Mouse (Mus musculus) limb, embryonic 13.5 days (tissue): Measurements from ENCODE around the gene Ank2. TPM values are rescaled to one million over a fixed set of nuclear protein-coding genes. Genes with fewer than 3 reads are reported as not detected.

Source experiments
- ATAC-seq: fragments of 200-750 bp; cut with Nextera tagmentation; 2 replicates; pipeline ENCODE4 v1.8.0; 2017; ENCODE audit warnings: low read depth, moderate number of reproducible peaks, moderate TSS enrichment; ENCODE audit not compliant: low FRiP score
- H3K27ac ChIP-seq: fragments of 300-500 bp; sonication (generic); 2 replicates; pipeline ENCODE4 v1.5.1; 2015; ENCODE audit warnings: inconsistent platforms, mild to moderate bottlenecking, moderate library complexity
- H3K27me3 ChIP-seq: fragments of 300-500 bp; sonication (generic); 2 replicates; pipeline ENCODE4 v1.6.1; 2015; ENCODE audit warnings: mild to moderate bottlenecking, inconsistent platforms
- H3K36me3 ChIP-seq: fragments of 300-500 bp; sonication (generic); 2 replicates; pipeline ENCODE4 v1.6.1; 2015; ENCODE audit warnings: inconsistent platforms, mild to moderate bottlenecking, moderate library complexity
- H3K4me1 ChIP-seq: fragments of 300-500 bp; sonication (generic); 2 replicates; pipeline ENCODE4 v1.6.1; 2015; ENCODE audit warnings: inconsistent platforms
- H3K4me2 ChIP-seq: fragments of 300-500 bp; sonication (generic); replicated peaks from 2 replicates; pipeline ENCODE4 v1.6.1; 2015; ENCODE audit warnings: inconsistent platforms, mild to moderate bottlenecking, moderate library complexity
- H3K4me3 ChIP-seq: fragments of 300-500 bp; sonication (generic); 2 replicates; pipeline ENCODE4 v1.5.1; 2015; ENCODE audit warnings: moderate library complexity, mild to moderate bottlenecking, inconsistent platforms
- H3K9ac ChIP-seq: fragments of 300-500 bp; sonication (generic); 2 replicates; pipeline ENCODE4 v1.6.1; 2015; ENCODE audit warnings: mild to moderate bottlenecking, inconsistent platforms
- H3K9me3 ChIP-seq: fragments of 300-500 bp; sonication (generic); 2 replicates; pipeline ENCODE4 v1.6.1; 2016; ENCODE audit warnings: inconsistent platforms
- WGBS: fragments of 180-500 bp; shearing (Covaris S2); methylation state at CpG from one replicate; pipeline ENCODE4 v1.1.7; 2015; 5-methylcytosine and 5-hydroxymethylcytosine counted together
- polyA plus RNA-seq: library from polyadenylated mRNA; unstranded; fragments of >200 nt; fragmentation: Nextera tagmentation; extraction: Ambion mirVana; gene quantifications from 2 replicates; pipeline ENCODE4 v1.2.1, GENCODE M21; 2015

Gene Ank2
- polyA plus RNA-seq, 1 experiment from 2014 or later, result 32.4 TPM

GRCm38 (mm10) chr3:127294610-127295349 is 204.4 kb downstream of the Ank2 start:
- ATAC-seq, result no peak
- Histone ChIP-seq H3K4me1 (no peaks in the 10 kb centered on the region), H3K4me3 (no peak overlapping the region), H3K9me3 (no peaks in the 10 kb centered on the region), H3K4me2 (no peak overlapping the region), H3K27me3 (no peaks in the 10 kb centered on the region), H3K27ac (no peak overlapping the region), H3K36me3 (no peaks in the 10 kb centered on the region), H3K9ac (no peak overlapping the region)
- 88% methylated on average over 9 of the region's 9 CpGs for WGBS

DNA sequence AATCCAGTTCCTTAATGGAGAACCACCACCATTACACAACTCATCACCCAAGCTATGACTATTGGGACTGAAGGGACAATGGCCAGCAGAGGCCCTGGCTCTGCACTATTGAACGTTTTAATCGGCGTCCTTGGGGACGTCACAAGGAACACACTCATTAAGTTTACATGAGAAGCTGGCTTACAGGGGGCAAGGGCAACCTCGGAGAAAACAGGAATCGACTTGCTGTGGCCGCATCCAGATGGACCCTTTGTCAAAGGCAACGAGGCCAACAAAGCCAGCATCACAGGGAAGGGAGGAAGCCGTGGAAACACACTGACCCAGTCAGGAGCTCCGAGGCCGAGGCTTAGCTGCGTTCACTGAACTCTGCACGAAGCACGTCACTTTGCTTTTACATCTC is 205.1 kb downstream of the Ank2 start:
- 82% methylated on average over 14 of the region's 14 CpGs for WGBS
- no peaks in the 10 kb centered on the region for H3K27me3 ChIP-seq
- no peaks in the 10 kb centered on the region for H3K9me3 ChIP-seq
- no peak overlapping the region for H3K4me2 ChIP-seq
- H3K27ac ChIP-seq, result no peak overlapping the region
- no peaks in the 10 kb centered on the region for H3K36me3 ChIP-seq
- H3K4me3 ChIP-seq, result no peak overlapping the region
- H3K9ac ChIP-seq, result no peak overlapping the region
- H3K4me1 ChIP-seq, result no peaks in the 10 kb centered on the region
- no peak for ATAC-seq

DNA sequence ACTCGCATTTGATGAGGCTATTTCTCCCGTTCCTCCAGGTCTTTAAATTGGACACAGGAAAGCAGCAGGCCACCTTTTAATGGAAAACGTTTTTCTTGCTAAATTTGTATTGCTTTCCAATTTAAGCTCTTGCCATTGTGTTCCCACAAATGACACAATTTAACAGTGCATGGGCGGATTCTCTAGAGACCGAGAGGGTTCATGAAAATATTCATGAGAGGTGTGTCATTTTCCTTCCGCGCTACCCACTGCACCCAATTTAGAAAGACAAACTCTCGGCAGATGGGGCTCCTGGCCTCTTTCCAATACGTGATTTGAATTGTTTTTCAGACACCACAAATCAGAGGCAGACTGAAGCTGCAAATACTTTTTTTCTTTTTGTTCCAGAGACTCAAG is 205.7 kb downstream of the Ank2 start:
- H3K27me3 ChIP-seq, result no peaks in the 10 kb centered on the region
- H3K9ac ChIP-seq, result no peak overlapping the region
- no peak overlapping the region for H3K27ac ChIP-seq
- no peak for ATAC-seq
- WGBS, result 74% methylated on average over 9 of the region's 9 CpGs
- no peaks in the 10 kb centered on the region for H3K9me3 ChIP-seq
- H3K36me3 ChIP-seq, result no peaks in the 10 kb centered on the region
- no peaks in the 10 kb centered on the region for H3K4me1 ChIP-seq
- no peak overlapping the region for H3K4me2 ChIP-seq
- H3K4me3 ChIP-seq, result no peak overlapping the region

- Histone ChIP-seq H3K27ac (no peak overlapping the region), H3K4me2 (no peak overlapping the region), H3K4me3 (no peak overlapping the region), H3K9me3 (no peaks in the 10 kb centered on the region), H3K4me1 (no peaks in the 10 kb centered on the region), H3K36me3 (no peaks in the 10 kb centered on the region), H3K9ac (no peak overlapping the region), H3K27me3 (no peaks in the 10 kb centered on the region)
- 86% methylated on average over 10 of the region's 10 CpGs for WGBS
- ATAC-seq, result no peak
Measured at GRCm38 (mm10) chr3:127292864-127293478, 206.2 kb downstream of the Ank2 start.

- H3K36me3 ChIP-seq, result no peaks in the 10 kb centered on the region
- no peak for ATAC-seq
Measured at GRCm38 (mm10) chr3:127282277-127282676, 216.9 kb downstream of the Ank2 start.

GRCm38 (mm10) chr3:127281390-127281789 is 217.8 kb downstream of the Ank2 start:
- no peak overlapping the region for H3K4me3 ChIP-seq
- no peaks in the 10 kb centered on the region for H3K36me3 ChIP-seq
- no peaks in the 10 kb centered on the region for H3K4me1 ChIP-seq
- no peaks in the 10 kb centered on the region for H3K9me3 ChIP-seq
- no peak overlapping the region for H3K9ac ChIP-seq
- no peak overlapping the region for H3K4me2 ChIP-seq
- no peak overlapping the region for H3K27ac ChIP-seq
- H3K27me3 ChIP-seq, result no peaks in the 10 kb centered on the region
- WGBS, result 82% methylated on average over 3 of the region's 3 CpGs
- ATAC-seq, result no peak

More at GRCm38 (mm10) chr3:127282277-127282676, 216.9 kb downstream of the Ank2 start:
- H3K27me3 ChIP-seq, result no peaks in the 10 kb centered on the region
- no peak overlapping the region for H3K4me3 ChIP-seq
- 84% methylated on average over 5 of the region's 5 CpGs for WGBS
- H3K9ac ChIP-seq, result no peak overlapping the region
- no peak overlapping the region for H3K4me2 ChIP-seq
- H3K9me3 ChIP-seq, result no peaks in the 10 kb centered on the region
- H3K27ac ChIP-seq, result no peak overlapping the region
- no peaks in the 10 kb centered on the region for H3K4me1 ChIP-seq

DNA sequence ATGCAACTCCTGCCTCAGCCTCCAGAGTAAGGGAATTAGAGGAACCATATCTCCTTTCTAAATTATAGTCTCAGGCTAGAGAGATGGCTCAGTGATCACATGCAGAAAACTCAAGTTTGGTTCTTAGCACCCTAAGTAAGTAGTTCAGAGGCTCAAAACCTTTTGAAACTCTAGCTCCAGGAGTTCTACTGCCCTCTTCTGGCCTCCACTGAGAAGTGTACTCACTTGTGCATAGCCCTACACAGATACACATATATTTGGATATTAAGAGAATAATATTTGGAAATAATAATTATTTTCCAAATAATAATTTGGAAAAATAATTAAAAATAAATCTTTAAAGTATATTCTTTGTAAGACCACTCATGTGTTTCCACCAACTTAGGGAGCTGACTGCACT is 218.8 kb downstream of the Ank2 start:
- Histone ChIP-seq H3K9me3 (no peaks in the 10 kb centered on the region), H3K4me2 (no peak overlapping the region), H3K4me3 (no peak overlapping the region), H3K27me3 (no peaks in the 10 kb centered on the region), H3K36me3 (no peaks in the 10 kb centered on the region), H3K4me1 (no peaks in the 10 kb centered on the region), H3K27ac (no peak overlapping the region), H3K9ac (no peak overlapping the region)
- ATAC-seq, result no peak

GRCm38 (mm10) chr3:127275953-127276352 is 223.2 kb downstream of the Ank2 start:
- Histone ChIP-seq H3K4me1 (no peaks in the 10 kb centered on the region), H3K4me3 (no peak overlapping the region), H3K27me3 (no peaks in the 10 kb centered on the region), H3K9ac (no peak overlapping the region), H3K4me2 (no peak overlapping the region), H3K27ac (no peak overlapping the region), H3K36me3 (no peaks in the 10 kb centered on the region), H3K9me3 (no peaks in the 10 kb centered on the region)
- ATAC-seq, result no peak
- WGBS, result 86% methylated on average over 6 of the region's 6 CpGs

- Histone ChIP-seq H3K4me2 (no peak overlapping the region), H3K9ac (no peak overlapping the region), H3K4me1 (peaks cover 8% of the 10 kb centered on the region), H3K4me3 (no peak overlapping the region), H3K27ac (no peak overlapping the region), H3K27me3 (no peaks in the 10 kb centered on the region), H3K9me3 (no peaks in the 10 kb centered on the region), H3K36me3 (no peaks in the 10 kb centered on the region)
- WGBS, result 86% methylated on average over 12 of the region's 12 CpGs
- no peak for ATAC-seq
Measured at GRCm38 (mm10) chr3:127272801-127273200, 226.3 kb downstream of the Ank2 start.

- Histone ChIP-seq H3K9ac (no peak overlapping the region), H3K4me3 (no peak overlapping the region), H3K36me3 (no peaks in the 10 kb centered on the region), H3K4me2 (no peak overlapping the region), H3K9me3 (no peaks in the 10 kb centered on the region), H3K27me3 (no peaks in the 10 kb centered on the region), H3K4me1 (peaks cover 9% of the 10 kb centered on the region), H3K27ac (no peak overlapping the region)
- no peak for ATAC-seq
- 85% methylated on average over 14 of the region's 14 CpGs for WGBS
Measured at GRCm38 (mm10) chr3:127269616-127270015, 229.5 kb downstream of the Ank2 start.

DNA sequence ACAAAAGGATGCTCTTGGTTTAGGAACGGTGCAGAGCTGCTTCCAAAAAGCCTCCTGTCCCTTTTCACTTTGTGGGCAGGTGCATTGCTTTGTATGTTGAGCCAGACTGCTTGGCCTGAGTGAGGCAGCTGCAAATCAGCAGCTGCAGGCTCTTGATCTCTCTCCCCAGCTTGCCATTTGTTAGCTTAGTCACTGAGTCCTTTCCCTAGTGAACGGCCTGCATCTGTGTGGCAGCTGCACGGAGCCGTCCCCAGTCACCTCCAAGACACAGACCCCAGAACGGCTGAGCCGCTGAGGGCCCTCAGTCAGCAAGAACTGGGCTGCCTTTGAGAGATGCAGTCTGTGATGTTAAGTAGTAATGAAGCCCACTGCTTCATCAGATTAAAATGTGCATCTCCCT is 231.3 kb downstream of the Ank2 start:
- ATAC-seq, result peak; percentile 86
- H3K36me3 ChIP-seq, result no peaks in the 10 kb centered on the region
- 27% methylated on average over 6 of the region's 6 CpGs for WGBS
- H3K27ac ChIP-seq, result no peak overlapping the region; the same call in 1 of the 2 replicates
- no peak overlapping the region for H3K4me2 ChIP-seq
- H3K4me3 ChIP-seq, result no peak overlapping the region
- peaks cover 9% of the 10 kb centered on the region for H3K4me1 ChIP-seq
- H3K9ac ChIP-seq, result no peak overlapping the region
- H3K9me3 ChIP-seq, result no peaks in the 10 kb centered on the region
- H3K27me3 ChIP-seq, result no peaks in the 10 kb centered on the region

- Histone ChIP-seq H3K4me3 (no peak overlapping the region), H3K27ac (no peak overlapping the region), H3K9me3 (no peaks in the 10 kb centered on the region), H3K4me1 (peaks cover 9% of the 10 kb centered on the region), H3K27me3 (no peaks in the 10 kb centered on the region), H3K36me3 (no peaks in the 10 kb centered on the region), H3K4me2 (no peak overlapping the region), H3K9ac (no peak overlapping the region)
- 83% methylated on average over 5 of the region's 5 CpGs for WGBS
- no peak for ATAC-seq
Measured at GRCm38 (mm10) chr3:127265732-127266131, 233.4 kb downstream of the Ank2 start.

GRCm38 (mm10) chr3:127265182-127265581 is 234.0 kb downstream of the Ank2 start:
- H3K9me3 ChIP-seq, result no peaks in the 10 kb centered on the region
- 78% methylated on average over 3 of the region's 3 CpGs for WGBS

More at GRCm38 (mm10) chr3:127265182-127265581, 234.0 kb downstream of the Ank2 start:
- Histone ChIP-seq H3K27ac (no peak overlapping the region), H3K4me2 (no peak overlapping the region), H3K4me3 (no peak overlapping the region), H3K36me3 (no peaks in the 10 kb centered on the region), H3K9ac (no peak overlapping the region), H3K4me1 (peaks cover 9% of the 10 kb centered on the region), H3K27me3 (no peaks in the 10 kb centered on the region)
- no peak for ATAC-seq
